Mouse (Mus musculus) CH12.LX (cell line): Measurements from ENCODE around the gene Cacfd1. TPM values are rescaled to one million over a fixed set of nuclear protein-coding genes. Genes with fewer than 3 reads are reported as not detected.

Experiments
- DNase-seq: peaks from one replicate; pipeline ENCODE4 v3.0.0-alpha.2; 2013; ENCODE audit errors: extremely low read depth
- H3K27ac ChIP-seq: 2 replicates; pipeline ENCODE4 v1.5.1; 2012; ENCODE audit warnings: low read depth, mild to moderate bottlenecking, control low read depth, moderate library complexity; ENCODE audit not compliant: insufficient read depth
- H3K27me3 ChIP-seq: replicated peaks from 2 replicates; pipeline ENCODE3; 2012; ENCODE audit warnings: inconsistent platforms
- H3K36me3 ChIP-seq, 2 experiments: replicated peaks in 1 of 2; 2 replicates each; pipeline versions ENCODE3 to v1.6.1; 2012; ENCODE audit warnings: inconsistent platforms in 1 of 2, low read length in 1 of 2, mild to moderate bottlenecking in 1 of 2, mixed read lengths in 1 of 2, moderate library complexity in 1 of 2; ENCODE audit not compliant: control insufficient read depth in 1 of 2, insufficient read depth in 1 of 2
- H3K4me1 ChIP-seq, 2 experiments: 2 replicates each; pipeline ENCODE4 v1.6.1; 2012; ENCODE audit warnings: inconsistent platforms in 1 of 2, moderate library complexity in 1 of 2; ENCODE audit not compliant: insufficient read depth in 2 of 2, control insufficient read depth in 1 of 2
- H3K4me2 ChIP-seq: 2 replicates; pipeline ENCODE4 v1.6.1; 2012; ENCODE audit warnings: low read depth, mild to moderate bottlenecking, control low read depth; ENCODE audit not compliant: poor library complexity, insufficient read depth, severe bottlenecking
- H3K4me3 ChIP-seq, 3 experiments: fragments of 150-350 bp in 1 of 3; sonication (generic) in 1 of 3; replicated peaks in 1 of 3; 2 replicates each; pipeline versions ENCODE3 to v1.5.1; 2011 to 2012; ENCODE audit warnings: low read depth in 2 of 3, low read length in 2 of 3, mild to moderate bottlenecking in 2 of 3, moderate library complexity in 2 of 3, control low read depth in 1 of 3, improper control_type of control experiment in 1 of 3, inconsistent platforms in 1 of 3, mixed read lengths in 1 of 3; ENCODE audit not compliant: poor library complexity in 1 of 3
- H3K79me2 ChIP-seq: replicated peaks from 2 replicates; pipeline ENCODE4 v1.6.1; 2012; ENCODE audit warnings: mild to moderate bottlenecking, moderate library complexity; ENCODE audit not compliant: control insufficient read depth, poor library complexity, insufficient read depth, severe bottlenecking; ENCODE audit errors: extremely low read depth
- H3K9ac ChIP-seq: 2 replicates; pipeline ENCODE4 v1.6.1; 2012; ENCODE audit warnings: low read depth, mild to moderate bottlenecking, control low read depth, moderate library complexity; ENCODE audit not compliant: insufficient read depth
- H3K9me3 ChIP-seq: replicated peaks from 2 replicates; pipeline ENCODE3; 2012; ENCODE audit warnings: low read length, inconsistent platforms, mixed read lengths
- BHLHE40 ChIP-seq: IDR thresholded peaks from 2 replicates; pipeline ENCODE4 v1.6.1; 2011; ENCODE audit warnings: mild to moderate bottlenecking, low read depth, low read length, improper control_type of control experiment
- CHD1 ChIP-seq: IDR thresholded peaks from 2 replicates; pipeline ENCODE4 v1.6.1; 2012; ENCODE audit warnings: low read depth, low read length, improper control_type of control experiment, inconsistent platforms
- CHD2 ChIP-seq: IDR thresholded peaks from 2 replicates; pipeline ENCODE4 v1.6.1; 2011; ENCODE audit warnings: low read length, improper control_type of control experiment
- CTCF ChIP-seq, 2 experiments: IDR thresholded peaks in 1 of 2; conservative IDR thresholded peaks in 1 of 2; 2 replicates each; pipeline ENCODE4 v1.5.1; 2011 to 2012; ENCODE audit warnings: low read depth in 2 of 2, low read length in 2 of 2, improper control_type of control experiment in 1 of 2, inconsistent platforms in 1 of 2, mild to moderate bottlenecking in 1 of 2, moderate library complexity in 1 of 2
- ELF1 ChIP-seq: IDR thresholded peaks from 2 replicates; pipeline ENCODE4 v1.6.1; 2014; ENCODE audit warnings: low read depth, mild to moderate bottlenecking, inconsistent platforms, low read length, improper control_type of control experiment
- EP300 ChIP-seq: IDR thresholded peaks from 2 replicates; pipeline ENCODE4 v1.6.1; 2011; ENCODE audit warnings: low read length, improper control_type of control experiment
- ETS1 ChIP-seq: conservative IDR thresholded peaks from 2 replicates; pipeline ENCODE4 v1.6.1; 2012; ENCODE audit warnings: low read depth, mild to moderate bottlenecking, inconsistent platforms, low read length, improper control_type of control experiment, moderate library complexity
- GABPA ChIP-seq: IDR thresholded peaks from 2 replicates; pipeline ENCODE4 v1.6.1; 2012; ENCODE audit warnings: low read depth, low read length, improper control_type of control experiment, inconsistent platforms; ENCODE audit not compliant: insufficient replicate concordance
- HCFC1 ChIP-seq: IDR thresholded peaks from 2 replicates; pipeline ENCODE4 v1.6.1; 2012; ENCODE audit warnings: low read depth, mild to moderate bottlenecking, inconsistent platforms, low read length, improper control_type of control experiment
- IRF4 ChIP-seq: IDR thresholded peaks from 2 replicates; pipeline ENCODE4 v1.6.1; 2014; ENCODE audit warnings: low read depth, mild to moderate bottlenecking, inconsistent platforms, low read length, improper control_type of control experiment
- JUN ChIP-seq: IDR thresholded peaks from 2 replicates; pipeline ENCODE4 v1.6.1; 2011; ENCODE audit warnings: low read depth, mild to moderate bottlenecking, low read length, improper control_type of control experiment, moderate library complexity; ENCODE audit not compliant: insufficient read depth
- JUND ChIP-seq: conservative IDR thresholded peaks from 2 replicates; pipeline ENCODE4 v1.6.1; 2011; ENCODE audit warnings: low read depth, low read length, improper control_type of control experiment
- MAZ ChIP-seq: IDR thresholded peaks from 2 replicates; pipeline ENCODE4 v1.6.1; 2012; ENCODE audit warnings: low read depth, mild to moderate bottlenecking, inconsistent platforms, low read length, improper control_type of control experiment, moderate library complexity
- MEF2A ChIP-seq: IDR thresholded peaks from 2 replicates; pipeline ENCODE4 v1.6.1; 2014; ENCODE audit warnings: low read depth, mild to moderate bottlenecking, inconsistent platforms, low read length, improper control_type of control experiment, borderline replicate concordance
- MXI1 ChIP-seq: IDR thresholded peaks from 2 replicates; pipeline ENCODE4 v1.6.1; 2011; ENCODE audit warnings: mild to moderate bottlenecking, low read depth, low read length, improper control_type of control experiment
- POLR2AphosphoS2 ChIP-seq: IDR thresholded peaks from 2 replicates; pipeline ENCODE4 v1.6.1; 2011; ENCODE audit warnings: low read depth, low read length, improper control_type of control experiment
- SIN3A ChIP-seq: IDR thresholded peaks from 2 replicates; pipeline ENCODE4 v1.6.1; 2012; ENCODE audit warnings: low read length, improper control_type of control experiment, inconsistent platforms
- SMC3 ChIP-seq: IDR thresholded peaks from 2 replicates; pipeline ENCODE4 v1.6.1; 2011; ENCODE audit warnings: low read depth, low read length, improper control_type of control experiment
- TCF12 ChIP-seq: IDR thresholded peaks from 2 replicates; pipeline ENCODE4 v1.6.1; 2014; ENCODE audit warnings: low read depth, mild to moderate bottlenecking, inconsistent platforms, low read length, improper control_type of control experiment
- USF1 ChIP-seq: IDR thresholded peaks from 2 replicates; pipeline ENCODE4 v1.6.1; 2014; ENCODE audit warnings: low read depth, mild to moderate bottlenecking, inconsistent platforms, low read length, improper control_type of control experiment
- USF2 ChIP-seq: conservative IDR thresholded peaks from 2 replicates; pipeline ENCODE4 v1.6.1; 2011; ENCODE audit warnings: low read depth, low read length, improper control_type of control experiment
- ZKSCAN1 ChIP-seq: IDR thresholded peaks from 2 replicates; pipeline ENCODE4 v1.6.1; 2012; ENCODE audit warnings: low read depth, inconsistent platforms, low read length, improper control_type of control experiment, borderline replicate concordance
- dilution Hi-C: fragments of 300-500 bp; cut with MboI; formaldehyde crosslinking; loops from 2 replicates; pipeline ENCODE4 v1.14.3; 2020; ENCODE audit warnings: low sequenced_read_pairs; ENCODE audit not compliant: extremely low pct_unique_long_range_greater_than_20kb, extremely low pct_ligation_motif_present
- in situ Hi-C: fragments of 300-500 bp; cut with MboI; formaldehyde crosslinking; loops from 3 replicates; pipeline ENCODE4 v1.14.3; 2019; ENCODE audit warnings: low sequenced_read_pairs, low pct_ligation_motif_present, low pct_unique_long_range_greater_than_20kb, mixed read lengths
- polyA plus RNA-seq: library from polyadenylated mRNA; unstranded; fragments of >175 nt; gene quantifications from 2 replicates; pipeline ENCODE4 v1.2.1, GENCODE M21; 2012; ENCODE audit warnings: low read depth; ENCODE audit not compliant: insufficient read length
- total RNA-seq, 2 experiments: library from RNA; depleted of rRNA; stranded (reverse); fragments of 300-350 nt in 1 of 2; fragments of >200 nt in 1 of 2; gene quantifications; 2 replicates each; pipeline ENCODE4 v1.2.3; 2012 to 2014

The Cacfd1 gene
- total and polyA plus RNA-seq, 3 experiments, result 6.4 to 20.2 (median 10.3) TPM

GRCm38 (mm10) chr2:26984640-26985039 lies 25.1 kb upstream of the Cacfd1 start:
- in situ Hi-C loops, result no loop called here
- dilution Hi-C loops, result no loop called here
- DNase-seq, result no peak
- TF ChIP-seq MAZ (no peak), JUN (no peak), TCF12 (no peak), SMC3 (no peak), MXI1 (no peak), POLR2AphosphoS2 (no peak), GABPA (no peak), CHD2 (no peak), ETS1 (no peak), SIN3A (no peak), USF2 (no peak), BHLHE40 (no peak), ZKSCAN1 (no peak), MEF2A (no peak), CHD1 (no peak), USF1 (no peak), JUND (no peak), ELF1 (no peak)
- Histone ChIP-seq H3K36me3 (no peaks in the 10 kb centered on the region), H3K9me3 (no peaks in the 10 kb centered on the region), H3K4me3 (no peak overlapping the region), H3K4me1 (no peaks in the 10 kb centered on the region), H3K27me3 (peaks cover 30% of the 10 kb centered on the region), H3K79me2 (no peaks in the 10 kb centered on the region), H3K4me2 (no peak overlapping the region), H3K27ac (no peak overlapping the region), H3K9ac (no peak overlapping the region)

GRCm38 (mm10) chr2:26993936-26994335 lies 15.8 kb upstream of the Cacfd1 start:
- peaks cover 2% of the 10 kb centered on the region for H3K9me3 ChIP-seq
- TF ChIP-seq MXI1, result no peak
- no peak for TF ChIP-seq IRF4
- no peak for TF ChIP-seq SMC3
- no peak for TF ChIP-seq JUND
- no peak for TF ChIP-seq CTCF (conservative IDR thresholded peaks at IDR 0.05 in 1 of 2, IDR thresholded peaks at IDR 0.05 in 1 of 2; ENCODE audit: low read depth in 2 of 2, low read length in 2 of 2)
- TF ChIP-seq CHD2, result no peak
- TF ChIP-seq EP300, result no peak
- no peak for TF ChIP-seq HCFC1
- no peak for TF ChIP-seq TCF12
- H3K79me2 ChIP-seq, result no peaks in the 10 kb centered on the region
- no peak overlapping the region for H3K9ac ChIP-seq
- H3K4me1 ChIP-seq, result no peaks in the 10 kb centered on the region
- H3K27me3 ChIP-seq, result peaks cover 8% of the 10 kb centered on the region
- no peak for DNase-seq
- in situ Hi-C loops (no loop called here), dilution Hi-C loops (no loop called here)
- no peaks in the 10 kb centered on the region for H3K36me3 ChIP-seq
- no peak overlapping the region for H3K27ac ChIP-seq
- H3K4me2 ChIP-seq, result no peak overlapping the region
- H3K4me3 ChIP-seq, result no peak overlapping the region
